Mouse (Mus musculus): ENCODE measurements around the gene BC024063. TPM values are rescaled to one million over a fixed set of nuclear protein-coding genes. Genes with fewer than 3 reads are reported as not detected.

BC024063 gene
- total RNA-seq, 1 experiment, result 10.8 TPM

Other genes starting within 250 kb of the BC024063 start
- gene Gm32687, start 219.4 kb upstream of the BC024063 start, total RNA-seq (2012; rRNA removed), result not detected in 2 replicates
- gene Zfp781, start 152.9 kb upstream of the BC024063 start, total RNA-seq (2012; rRNA removed), result 6.2 and 6.6 TPM in 2 replicates
- gene Zfp873, start 35.2 kb upstream of the BC024063 start, total RNA-seq (2012; rRNA removed), result 9.1 and 10.4 TPM in 2 replicates
- 6.6 and 8.4 TPM in 2 replicates for gene AU041133, start 44.7 kb downstream of the BC024063 start, total RNA-seq (2012; rRNA removed)
- 7.3 and 7.6 TPM in 2 replicates for gene Zfp938, start 157.9 kb downstream of the BC024063 start, total RNA-seq (2012; rRNA removed)
- gene 4932415D10Rik, start 233.2 kb downstream of the BC024063 start, total RNA-seq (2012; rRNA removed), result not detected in 2 replicates

Measured in ES-E14 (cell line).